12 mouse cellular contexts compared by ENCODE assay signal in genomic region chr8:93911715-93912555, GRCm38 (mm10).
DNase-seq lines count a peak whose midpoint lies in the region; ATAC-seq and TF ChIP-seq lines count a peak whose summit lies in the region.
"Had no signal": no experiment of that assay in that cellular context is flagged by ENCODE, and none has a peak within 500 bp of the region (broad histone marks: within the 10 kb centered on the region; RNA-seq: fewer than 3 reads in every experiment).

No protein-coding gene starts in this region.

- no peak for TF ChIP-seq EP300 in heart, adult 2 months (IDR thresholded peaks at IDR 0.05; ENCODE audit: insufficient read depth, low read depth, low read length)

- no peak for TF ChIP-seq POLR2A in heart, adult 2 months (IDR thresholded peaks at IDR 0.05; ENCODE audit: insufficient read depth, low read depth, low read length)
- TF ChIP-seq POLR2A in liver, adult 2 months (IDR thresholded peaks at IDR 0.05; ENCODE audit: extremely low read depth, insufficient read depth, low read length) = no peak

- no peak overlapping the region for H3K4me3 ChIP-seq in heart, embryonic 13.5 days
- no peak overlapping the region for H3K4me3 ChIP-seq in heart, adult 2 months
- no peak overlapping the region for H3K4me3 ChIP-seq in liver, adult 2 months (ENCODE audit: insufficient read depth, low read depth, low read length)
- H3K4me3 ChIP-seq in intestine, embryonic 16.5 days (ENCODE audit: low read length) = no peak overlapping the region
- H3K4me3 ChIP-seq in liver, embryonic 16.5 days (ENCODE audit: low read depth, low read length) = no peak overlapping the region
- H3K4me3 ChIP-seq: limb, embryonic 13.5 days had no signal

- H3K27me3 ChIP-seq in heart, embryonic 13.5 days (replicated peaks) = 0 out of 2 replicates have a peak, but pooled peaks cover 2% of the 10 kb centered on the region
- no peaks in the 10 kb centered on the region for H3K27me3 ChIP-seq in heart, adult 2 months (ENCODE audit: control insufficient read depth, insufficient read depth, low read length)
- no peaks in the 10 kb centered on the region for H3K27me3 ChIP-seq in liver, adult 2 months (ENCODE audit: control insufficient read depth, insufficient read depth, low read length)
- H3K27me3 ChIP-seq in intestine, embryonic 16.5 days (replicated peaks; ENCODE audit: control insufficient read depth, insufficient read depth, low read length) = no peaks in the 10 kb centered on the region
- no peaks in the 10 kb centered on the region for H3K27me3 ChIP-seq in liver, embryonic 16.5 days (ENCODE audit: control insufficient read depth, insufficient read depth, low read depth, low read length)

- H3K27ac ChIP-seq in heart, embryonic 13.5 days (replicated peaks) = no peak overlapping the region; the same call in 1 of the 2 replicates
- H3K27ac ChIP-seq in heart, adult 2 months = no peak overlapping the region
- H3K27ac ChIP-seq in liver, adult 2 months (replicated peaks; ENCODE audit: insufficient read depth, low read depth, low read length) = no peak overlapping the region
- peak overlapping the region; percentile 93 for H3K27ac ChIP-seq in intestine, embryonic 16.5 days (ENCODE audit: low read length)
- peak overlapping the region; percentile 65 for H3K27ac ChIP-seq in liver, embryonic 16.5 days (ENCODE audit: low read length)
- H3K27ac ChIP-seq: limb, embryonic 13.5 days had no signal

- no peaks in the 10 kb centered on the region for H3K79me2 ChIP-seq in heart, adult 2 months (replicated peaks; ENCODE audit: control insufficient read depth, insufficient read depth, low read length)
- H3K79me2 ChIP-seq in liver, adult 2 months (ENCODE audit: control insufficient read depth, insufficient read depth, low read length) = no peaks in the 10 kb centered on the region

- ATAC-seq in heart, embryonic 13.5 days (ENCODE audit: extremely low read depth, insufficient number of reproducible peaks, low FRiP score, low TSS enrichment) = no peak
- peak; percentile 93 for ATAC-seq in intestine, embryonic 16.5 days
- ATAC-seq in liver, embryonic 16.5 days (ENCODE audit: low read depth) = peak; percentile 74
- ATAC-seq: CD4-positive, CD25-positive, alpha-beta regulatory T cell, adult 4 months had no signal

- TF ChIP-seq CTCF in heart, adult 2 months (IDR thresholded peaks at IDR 0.05) = no peak
- TF ChIP-seq CTCF in liver, adult 2 months (IDR thresholded peaks at IDR 0.05; ENCODE audit: low read depth, low read length) = no peak

- H3K9me3 ChIP-seq in heart, embryonic 13.5 days = no peaks in the 10 kb centered on the region
- no peaks in the 10 kb centered on the region for H3K9me3 ChIP-seq in intestine, embryonic 16.5 days (ENCODE audit: control insufficient read depth, low read length)
- H3K9me3 ChIP-seq in liver, embryonic 16.5 days (replicated peaks; ENCODE audit: control insufficient read depth, low read length) = no peaks in the 10 kb centered on the region
- H3K9me3 ChIP-seq: limb, embryonic 13.5 days had no signal

- no peak overlapping the region for H3K4me2 ChIP-seq in heart, embryonic 13.5 days
- peak overlapping the region; percentile 17; the same call in 1 of the 2 replicates for H3K4me2 ChIP-seq in intestine, embryonic 16.5 days (ENCODE audit: low read depth, low read length)
- H3K4me2 ChIP-seq in liver, embryonic 16.5 days (ENCODE audit: low read depth, low read length) = no peak overlapping the region
- H3K4me2 ChIP-seq: limb, embryonic 13.5 days had no signal

- whole genome bisulfite sequencing in heart, embryonic 13.5 days = 64% methylated on average over 7 of the region's 7 CpGs
- WGBS in heart, adult 2 months = 64% methylated on average over 7 of the region's 7 CpGs
- WGBS in liver, adult 2 months = 31% methylated on average over 7 of the region's 7 CpGs
- WGBS in intestine, embryonic 16.5 days = 38% methylated on average over 7 of the region's 7 CpGs
- 48% methylated on average over 7 of the region's 7 CpGs for WGBS in liver, embryonic 16.5 days (ENCODE audit: insufficient replicate concordance)

- peaks cover 62% of the 10 kb centered on the region for H3K4me1 ChIP-seq in heart, embryonic 13.5 days
- H3K4me1 ChIP-seq in heart, adult 2 months (ENCODE audit: control insufficient read depth, insufficient read depth, low read length) = peaks cover 8% of the 10 kb centered on the region
- H3K4me1 ChIP-seq in liver, adult 2 months (ENCODE audit: control insufficient read depth, insufficient read depth, low read length) = peaks cover 10% of the 10 kb centered on the region
- H3K4me1 ChIP-seq in intestine, embryonic 16.5 days (ENCODE audit: control insufficient read depth, insufficient read depth, low read length) = peaks cover 44% of the 10 kb centered on the region
- H3K4me1 ChIP-seq in liver, embryonic 16.5 days (ENCODE audit: control insufficient read depth, low read depth, low read length) = peaks cover 14% of the 10 kb centered on the region

- DNase-seq in heart, adult 2 months = no peak
- DNase-seq in liver, adult 2 months (ENCODE audit: extremely low read depth, low read depth, low spot score) = peak; percentile 88
- no peak for DNase-seq in liver
- DNase-seq in natural killer cell, adult 2 months (ENCODE audit: low spot score in 2 of 2) = no peak
- DNase-seq in layer of hippocampus, adult 18-20 months (ENCODE audit: low spot score in 2 of 2) = no peak
- DNase-seq: gastrocnemius, postnatal 10 days; thymus, adult 2 months had no signal

- no peaks in the 10 kb centered on the region for H3K36me3 ChIP-seq in heart, embryonic 13.5 days
- no peaks in the 10 kb centered on the region for H3K36me3 ChIP-seq in heart, adult 2 months (ENCODE audit: control insufficient read depth, insufficient read depth, low read length)
- no peaks in the 10 kb centered on the region for H3K36me3 ChIP-seq in liver, adult 2 months (ENCODE audit: control insufficient read depth, insufficient read depth, low read length)
- no peaks in the 10 kb centered on the region for H3K36me3 ChIP-seq in intestine, embryonic 16.5 days (ENCODE audit: control insufficient read depth, insufficient read depth, low read length)
- no peaks in the 10 kb centered on the region for H3K36me3 ChIP-seq in liver, embryonic 16.5 days (ENCODE audit: control insufficient read depth, insufficient read depth)
- H3K36me3 ChIP-seq: limb, embryonic 13.5 days had no signal

- 0 out of 2 replicates have a peak overlapping the region, but pooled peaks have one; percentile 37 for H3K9ac ChIP-seq in heart, embryonic 13.5 days
- H3K9ac ChIP-seq in heart, adult 2 months (ENCODE audit: low read depth, low read length) = no peak overlapping the region
- no peak overlapping the region for H3K9ac ChIP-seq in liver, adult 2 months (ENCODE audit: low read depth, low read length)
- H3K9ac ChIP-seq in intestine, embryonic 16.5 days (ENCODE audit: low read depth, low read length) = peak overlapping the region; percentile 43
- H3K9ac ChIP-seq in liver, embryonic 16.5 days (ENCODE audit: low read depth, low read length) = no peak overlapping the region
- H3K9ac ChIP-seq: limb, embryonic 13.5 days had no signal

- intact Hi-C loops in heart, adult 2 months (cut with DNase I) = no loop called here

Comparison
In these comparisons a context has a peak if more than half of its experiments do, and no peak if none do; other contexts are left out.
1. H3K27ac ChIP-seq: peak in intestine, embryonic 16.5 days (single experiment) and liver, embryonic 16.5 days (single experiment); none in heart, embryonic 13.5 days (single experiment), heart, adult 2 months (single experiment) and liver, adult 2 months (single experiment).
2. H3K9ac ChIP-seq: peak in heart, embryonic 13.5 days (single experiment) and intestine, embryonic 16.5 days (single experiment); none in heart, adult 2 months (single experiment), liver, adult 2 months (single experiment) and liver, embryonic 16.5 days (single experiment).